Mouse (Mus musculus) brain, embryonic 14.5 days (tissue): ENCODE data around the gene Rbsn.

Experiments used
- CTCF ChIP-seq: fragments of 200-500 bp; IDR thresholded peaks from 2 replicates; pipeline ENCODE4 v1.5.1; 2012; ENCODE audit warnings: inconsistent platforms, mild to moderate bottlenecking, moderate library complexity, borderline replicate concordance; ENCODE audit not compliant: insufficient read depth, insufficient read length; ENCODE audit errors: extremely low read depth
- POLR2A ChIP-seq: fragments of 200-500 bp; IDR thresholded peaks from 2 replicates; pipeline ENCODE4 v1.6.1; 2012; ENCODE audit warnings: mild to moderate bottlenecking, inconsistent platforms, borderline replicate concordance; ENCODE audit not compliant: poor library complexity, insufficient read depth, insufficient read length, severe bottlenecking; ENCODE audit errors: extremely low read depth

GRCm38 (mm10) chr6:92176450-92176849, 38.3 kb downstream of the Rbsn start:
- TF ChIP-seq CTCF: no peak
- no peak for TF ChIP-seq POLR2A
